Mouse (Mus musculus): ENCODE results near the gene Gm38655.
"Not testable (repeated sequence)": the region's sequence is repeated elsewhere in the genome, so short reads cannot be mapped to it uniquely, and the experiment has no call there.

The Gm38655 gene

DNA sequence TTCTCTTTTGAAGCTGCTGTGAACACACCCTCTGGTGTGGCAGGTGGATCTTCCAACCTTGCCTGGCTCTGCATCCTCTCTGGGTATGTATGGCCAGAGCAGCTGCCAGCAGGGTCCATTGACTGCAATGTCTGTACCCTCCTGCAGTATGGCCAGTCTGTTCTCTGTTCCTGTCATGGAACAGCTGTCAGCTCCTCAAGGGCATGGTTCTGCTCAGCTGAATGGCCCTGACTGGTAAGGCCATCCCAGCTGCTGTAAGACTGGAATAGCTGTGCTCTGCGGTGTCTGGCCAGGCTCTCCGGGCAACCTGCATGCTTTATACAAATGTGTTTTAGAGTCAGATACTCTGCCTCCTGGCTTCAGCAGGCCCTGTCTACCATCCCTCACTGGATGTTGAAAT is 5.6 kb downstream of the Gm38655 start:
- no peak for DNase-seq (ENCODE audit: low spot score)

DNA sequence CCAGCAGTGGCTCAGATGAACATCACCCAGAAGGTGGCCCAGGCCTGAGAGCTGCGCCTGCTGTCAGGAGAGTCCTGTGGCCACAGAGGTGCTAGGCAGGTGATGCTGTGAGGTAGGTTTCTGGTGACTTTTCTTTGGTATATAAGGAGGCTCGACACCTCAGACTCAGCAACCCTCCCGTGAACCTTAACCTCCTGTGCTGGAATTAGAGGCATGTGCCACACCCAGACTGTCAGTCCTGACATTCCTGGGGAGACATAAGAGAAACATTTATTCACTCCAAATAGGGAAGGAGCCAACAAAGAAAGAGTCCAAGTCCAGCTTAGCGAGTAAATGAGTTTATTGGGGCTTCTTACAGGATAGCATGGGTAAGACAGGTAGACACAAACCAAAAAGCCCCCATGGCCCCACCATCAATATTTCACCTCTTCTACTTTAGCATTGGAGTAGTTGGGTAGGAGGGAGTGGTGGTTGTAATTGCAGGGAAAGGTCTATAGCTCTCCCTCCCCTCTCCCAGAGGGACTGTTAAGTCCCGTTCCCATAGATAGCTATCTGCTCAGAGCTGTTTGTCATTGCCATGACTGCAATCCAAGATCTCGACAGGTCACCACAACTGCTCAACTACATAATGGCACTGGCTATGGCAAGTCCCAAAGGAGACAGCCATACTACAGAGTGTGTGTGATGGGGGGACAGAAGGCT is 9.2 kb downstream of the Gm38655 start:
- no peak for DNase-seq (ENCODE audit: low spot score)

- DNase-seq (ENCODE audit: low spot score) = no peak
These were observed 10.5 kb downstream of the Gm38655 start for GRCm38 (mm10) chr17:25164770-25165169.

DNA sequence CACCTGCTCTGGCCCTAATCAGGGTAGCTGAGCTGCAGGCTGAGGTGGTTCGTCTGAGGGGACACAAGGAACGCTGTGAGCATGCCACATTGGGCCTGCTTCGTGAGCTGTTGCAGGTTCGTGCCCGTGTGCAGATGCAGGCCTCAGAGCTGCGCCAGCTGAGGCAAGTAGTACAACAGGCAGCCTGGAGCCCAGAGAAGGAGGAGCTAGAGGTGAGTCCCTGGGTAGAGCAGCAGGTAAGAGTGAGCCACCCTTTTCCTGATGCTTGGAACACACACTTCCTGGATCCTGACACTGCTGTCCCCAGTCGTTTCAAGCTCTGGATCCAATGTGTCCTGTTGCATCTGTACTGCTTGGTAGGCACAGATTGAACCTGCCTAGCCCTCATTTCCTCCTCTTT is 11.9 kb downstream of the Gm38655 start:
- no peak for DNase-seq (ENCODE audit: low spot score)

DNA sequence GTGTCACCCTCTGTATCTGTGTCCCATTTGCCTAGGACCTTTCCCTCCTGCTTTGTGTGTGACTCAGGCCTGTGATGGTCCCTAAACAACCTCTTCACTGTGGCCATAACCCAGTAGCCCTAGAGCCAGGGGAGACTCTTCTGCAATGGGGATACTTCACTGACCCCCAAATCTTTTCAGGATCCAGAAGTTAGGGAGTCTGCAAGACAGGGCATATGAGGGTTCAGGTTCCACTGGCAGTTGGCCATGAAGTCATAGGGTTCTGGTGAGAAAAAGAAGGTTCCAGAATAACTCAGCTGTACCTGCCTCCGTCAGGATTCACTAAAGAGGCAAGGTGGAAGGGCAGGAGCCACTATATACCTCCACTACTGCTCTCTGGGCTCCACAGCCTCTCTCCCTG is 13.1 kb downstream of the Gm38655 start, which contains the start of gene Ccdc154:
Ccdc154 (plus strand) TSS at position 301 of the 400 bp plus-strand sequence.
- DNase-seq (ENCODE audit: low spot score) = no peak

DNA sequence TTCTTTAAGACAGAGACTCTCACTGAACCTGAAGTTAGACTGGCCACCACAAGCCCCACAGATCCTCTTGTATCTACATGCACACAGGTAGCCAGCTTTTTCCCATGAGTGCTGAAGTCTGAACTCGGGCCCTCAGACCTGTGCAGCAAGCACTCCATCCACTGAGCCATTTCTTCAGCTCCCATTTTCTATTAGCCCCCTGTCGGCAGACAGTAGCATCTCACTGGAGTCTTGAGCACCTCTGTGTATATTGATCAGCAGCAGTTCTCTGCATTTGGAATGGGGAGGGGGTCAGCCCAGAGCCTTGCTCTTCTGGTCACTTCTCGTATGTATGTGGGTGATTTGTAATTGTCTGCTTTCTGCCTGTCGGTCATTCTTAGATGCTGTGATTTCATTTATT is 35.3 kb downstream of the Gm38655 start:
- peak; percentile 28 for DNase-seq (ENCODE audit: low spot score)

DNA sequence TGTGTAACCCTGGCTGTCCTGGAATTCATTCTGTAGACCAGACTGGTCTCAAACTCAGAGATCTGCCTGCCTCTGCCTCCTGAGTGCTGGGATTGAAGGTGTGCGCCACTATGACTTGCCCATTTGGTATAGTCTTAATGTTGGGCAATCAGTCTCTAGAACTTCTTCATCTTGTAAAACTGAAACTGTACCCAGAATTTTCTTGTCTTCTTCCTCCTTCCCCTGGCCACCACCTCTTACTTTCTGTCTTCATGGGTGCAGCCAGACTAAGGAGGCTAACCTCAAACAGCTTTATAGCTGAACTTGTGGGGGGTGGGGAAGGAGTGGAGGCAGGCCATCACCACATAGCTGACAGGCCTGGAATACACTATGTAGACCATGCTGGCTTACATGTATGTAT is 36.5 kb downstream of the Gm38655 start:
- no peak for DNase-seq (ENCODE audit: low spot score)

DNA sequence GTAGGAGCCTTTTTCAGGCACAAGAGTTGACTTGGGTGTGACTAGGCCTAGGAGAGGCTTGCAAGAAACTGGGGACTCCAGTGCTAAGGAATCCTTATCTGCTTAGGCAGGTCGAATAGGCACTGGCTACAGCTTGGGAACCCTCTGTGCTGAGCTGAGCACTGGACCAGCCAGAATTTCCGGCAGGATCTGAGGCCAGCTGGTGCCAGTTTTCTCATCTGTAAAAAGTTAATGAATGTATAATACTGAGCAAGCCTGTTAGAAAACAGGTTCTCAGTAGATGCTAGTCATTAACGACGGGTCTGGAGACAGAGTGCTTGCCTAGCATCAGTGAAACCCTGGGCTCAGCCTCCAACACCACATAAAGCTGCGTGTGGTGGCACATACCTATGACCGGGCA is 39.6 kb downstream of the Gm38655 start:
- DNase-seq (ENCODE audit: low spot score) = no peak

DNA sequence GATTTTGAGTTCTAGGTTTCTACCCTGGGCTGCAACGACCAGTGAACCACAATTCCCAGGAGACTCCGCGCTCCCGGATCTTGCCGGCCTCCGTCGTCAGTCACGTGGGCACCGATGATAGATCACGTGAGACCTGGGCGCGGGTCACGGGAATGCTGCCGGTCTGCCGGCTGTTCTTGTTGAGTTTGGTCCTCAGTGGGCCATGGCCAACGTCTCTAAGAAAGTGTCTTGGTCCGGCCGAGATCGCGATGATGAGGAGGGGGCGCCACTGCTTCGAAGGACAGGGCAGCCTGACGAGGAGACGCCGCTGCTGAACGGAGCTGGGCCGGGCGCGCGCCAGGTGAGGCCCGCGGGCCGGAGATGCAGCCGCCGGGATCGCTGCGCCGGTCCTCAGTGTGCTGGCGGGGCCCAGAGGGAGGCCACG is 42.0 kb downstream of the Gm38655 start, which contains the start of gene Clcn7:
Clcn7 (plus strand) TSS at position 117 of the 424 bp plus-strand sequence.
- DNase-seq (ENCODE audit: low spot score) = peak; percentile 96

GRCm38 (mm10) chr17:25130060-25130459 is 45.2 kb downstream of the Gm38655 start:
- no peak for DNase-seq (ENCODE audit: low spot score)

GRCm38 (mm10) chr17:25127681-25128080 is 47.6 kb downstream of the Gm38655 start:
- DNase-seq (ENCODE audit: low spot score) = no peak

- DNase-seq (ENCODE audit: low spot score) = peak; percentile 53
These were observed 48.2 kb downstream of the Gm38655 start for GRCm38 (mm10) chr17:25127079-25127478.

DNA sequence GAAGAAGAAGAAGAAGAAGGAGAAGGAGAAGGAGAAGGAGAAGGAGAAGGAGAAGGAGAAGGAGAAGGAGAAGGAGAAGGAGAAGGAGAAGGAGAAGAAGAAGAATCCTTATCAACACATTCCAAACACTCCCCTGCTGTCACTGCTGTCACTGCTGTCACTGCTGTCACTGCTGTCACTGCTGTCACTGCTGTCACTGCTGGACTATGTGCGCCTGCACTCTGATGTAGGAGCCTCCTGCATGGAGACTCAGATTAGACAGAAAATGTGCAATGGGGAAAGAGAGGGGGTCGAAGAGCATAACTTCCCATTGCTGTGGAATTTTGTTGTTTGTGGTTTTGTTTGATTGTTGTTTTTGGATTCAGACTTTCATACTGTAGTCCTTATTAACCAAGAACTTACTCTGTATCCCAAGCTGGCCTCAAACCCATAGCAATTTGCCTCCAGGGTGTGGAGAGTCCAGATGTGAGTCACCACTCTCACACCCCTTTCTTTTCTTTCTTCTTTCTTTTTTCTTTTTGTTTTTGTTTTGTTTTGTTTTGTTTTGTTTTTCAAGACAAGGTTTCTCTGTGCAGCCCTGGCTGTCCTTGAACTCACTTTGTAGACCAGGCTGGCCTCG is 49.7 kb downstream of the Gm38655 start:
- not testable (repeated sequence) for DNase-seq (ENCODE audit: low spot score)

- DNase-seq (ENCODE audit: low spot score) = peak; percentile 34
These were observed 51.3 kb downstream of the Gm38655 start for GRCm38 (mm10) chr17:25123979-25124378.

Measured in embryo, embryonic 10 days (tissue).